Mouse (Mus musculus) heart, adult 2 months (tissue): Measurements from ENCODE around the gene Defb21.

Source experiments
- CTCF ChIP-seq: fragments of 200-600 bp; IDR thresholded peaks from 2 replicates; pipeline ENCODE4 v1.8.1; 2022; ENCODE audit warnings: antibody characterized with exemption, mild to moderate bottlenecking, moderate library complexity
- EP300 ChIP-seq: fragments of 200-500 bp; IDR thresholded peaks from 2 replicates; pipeline ENCODE4 v1.6.1; 2011; ENCODE audit warnings: low read depth, low read length, control low read depth; ENCODE audit not compliant: insufficient read depth

- TF ChIP-seq CTCF (no peak), EP300 (no peak)
Measured at GRCm38 (mm10) chr2:152622151-152622550, 49.6 kb downstream of the Defb21 start.
